Mouse (Mus musculus): ENCODE data around the gene Eif1. TPM values are rescaled to one million over a fixed set of nuclear protein-coding genes. Genes with fewer than 3 reads are reported as not detected.

Eif1 gene
- polyA plus RNA-seq, 1 experiment from 2014 or later = 1,791 TPM

DNA sequence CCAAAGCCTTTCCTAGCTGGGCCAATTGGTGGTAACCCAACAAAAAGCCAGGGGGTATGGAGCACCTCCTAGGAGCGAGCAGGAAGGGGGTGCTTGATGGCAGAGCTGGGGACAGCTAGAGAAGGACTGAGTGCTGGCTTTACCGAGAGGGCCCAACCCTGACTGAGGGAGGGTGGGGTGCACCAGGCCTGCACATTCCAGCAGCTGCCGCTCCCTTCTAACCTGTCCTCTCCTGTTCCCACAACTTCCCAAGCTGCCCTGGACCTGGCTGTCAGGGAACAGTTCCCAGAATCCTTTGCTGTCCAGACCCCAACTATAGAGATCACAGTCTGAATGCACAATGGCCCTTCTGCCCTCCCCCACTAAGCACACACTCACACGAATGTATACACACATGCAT, 34.7 kb upstream of the Eif1 start:
- no peaks in the 10 kb centered on the region for H3K36me3 ChIP-seq (ENCODE audit: control insufficient read depth, insufficient read depth, low read length)
- H3K4me1 ChIP-seq (replicated peaks; ENCODE audit: control insufficient read depth, insufficient read depth, low read length) = 0 out of 2 replicates have a peak, but pooled peaks cover 2% of the 10 kb centered on the region
- ATAC-seq (replicated peaks; ENCODE audit: low FRiP score) (no peak), DNase-seq (ENCODE audit: low spot score) (no peak)
- no peaks in the 10 kb centered on the region for H3K9me3 ChIP-seq (ENCODE audit: control insufficient read depth, low read length)
- 73% methylated on average over 4 of the region's 4 CpGs for WGBS
- no peak overlapping the region for H3K4me2 ChIP-seq (ENCODE audit: low read depth, low read length, severe bottlenecking)
- H3K27me3 ChIP-seq (ENCODE audit: control insufficient read depth, insufficient read depth, low read length) = no peaks in the 10 kb centered on the region
- no peak overlapping the region for H3K9ac ChIP-seq (ENCODE audit: low read length)
- no peak overlapping the region for H3K4me3 ChIP-seq (ENCODE audit: low read depth, low read length)
- no peak overlapping the region for H3K27ac ChIP-seq (ENCODE audit: low read depth, low read length)

GRCm38 (mm10) chr11:100287024-100287423, 32.7 kb upstream of the Eif1 start:
- WGBS = 31% methylated on average over 10 of the region's 10 CpGs
- Histone ChIP-seq H3K27ac (ENCODE audit: low read depth, low read length) (no peak overlapping the region), H3K4me3 (ENCODE audit: low read depth, low read length) (no peak overlapping the region), H3K27me3 (ENCODE audit: control insufficient read depth, insufficient read depth, low read length) (no peaks in the 10 kb centered on the region), H3K9ac (ENCODE audit: low read length) (no peak overlapping the region), H3K36me3 (ENCODE audit: control insufficient read depth, insufficient read depth, low read length) (no peaks in the 10 kb centered on the region), H3K4me1 (replicated peaks; ENCODE audit: control insufficient read depth, insufficient read depth, low read length) (peaks cover 5% of the 10 kb centered on the region; the same call in 1 of the 2 replicates), H3K9me3 (ENCODE audit: control insufficient read depth, low read length) (no peaks in the 10 kb centered on the region), H3K4me2 (ENCODE audit: low read depth, low read length, severe bottlenecking) (no peak overlapping the region)
- no peak for ATAC-seq (replicated peaks; ENCODE audit: low FRiP score)
- DNase-seq (ENCODE audit: low spot score) = no peak

- H3K4me2 ChIP-seq (ENCODE audit: low read depth, low read length, severe bottlenecking) = no peak overlapping the region
- DNase-seq (ENCODE audit: low spot score) (no peak), ATAC-seq (replicated peaks; ENCODE audit: low FRiP score) (no peak)
- H3K27ac ChIP-seq (ENCODE audit: low read depth, low read length) = no peak overlapping the region
- no peaks in the 10 kb centered on the region for H3K27me3 ChIP-seq (ENCODE audit: control insufficient read depth, insufficient read depth, low read length)
- peaks cover 5% of the 10 kb centered on the region; the same call in 1 of the 2 replicates for H3K4me1 ChIP-seq (replicated peaks; ENCODE audit: control insufficient read depth, insufficient read depth, low read length)
- no peak overlapping the region for H3K9ac ChIP-seq (ENCODE audit: low read length)
- H3K9me3 ChIP-seq (ENCODE audit: control insufficient read depth, low read length) = no peaks in the 10 kb centered on the region
- WGBS = 87% methylated on average over 6 of the region's 6 CpGs
- H3K4me3 ChIP-seq (ENCODE audit: low read depth, low read length) = no peak overlapping the region
- H3K36me3 ChIP-seq (ENCODE audit: control insufficient read depth, insufficient read depth, low read length) = no peaks in the 10 kb centered on the region
These were observed 30.7 kb upstream of the Eif1 start for GRCm38 (mm10) chr11:100288942-100289341.

- Histone ChIP-seq H3K9ac (ENCODE audit: low read length) (no peak overlapping the region), H3K4me1 (replicated peaks; ENCODE audit: control insufficient read depth, insufficient read depth, low read length) (peaks cover 5% of the 10 kb centered on the region; the same call in 1 of the 2 replicates), H3K27me3 (ENCODE audit: control insufficient read depth, insufficient read depth, low read length) (no peaks in the 10 kb centered on the region), H3K36me3 (ENCODE audit: control insufficient read depth, insufficient read depth, low read length) (no peaks in the 10 kb centered on the region), H3K4me2 (ENCODE audit: low read depth, low read length, severe bottlenecking) (no peak overlapping the region), H3K9me3 (ENCODE audit: control insufficient read depth, low read length) (no peaks in the 10 kb centered on the region), H3K27ac (ENCODE audit: low read depth, low read length) (0 out of 2 replicates have a peak overlapping the region, but pooled peaks have one; percentile 18), H3K4me3 (ENCODE audit: low read depth, low read length) (no peak overlapping the region)
- ATAC-seq (replicated peaks; ENCODE audit: low FRiP score) (no peak), DNase-seq (ENCODE audit: low spot score) (no peak)
- 46% methylated on average over 5 of the region's 5 CpGs for WGBS
These were observed 29.4 kb upstream of the Eif1 start for GRCm38 (mm10) chr11:100290235-100290634.

GRCm38 (mm10) chr11:100292884-100293283, 26.8 kb upstream of the Eif1 start:
- no peaks in the 10 kb centered on the region for H3K9me3 ChIP-seq (ENCODE audit: control insufficient read depth, low read length)
- DNase-seq (ENCODE audit: low spot score) (no peak), ATAC-seq (replicated peaks; ENCODE audit: low FRiP score) (peak; percentile 35; the same call in 1 of the 2 replicates)
- H3K27ac ChIP-seq (ENCODE audit: low read depth, low read length) = no peak overlapping the region
- no peaks in the 10 kb centered on the region for H3K36me3 ChIP-seq (ENCODE audit: control insufficient read depth, insufficient read depth, low read length)
- H3K4me3 ChIP-seq (ENCODE audit: low read depth, low read length) = no peak overlapping the region
- no peak overlapping the region for H3K9ac ChIP-seq (ENCODE audit: low read length)
- peaks cover 2% of the 10 kb centered on the region; the same call in 1 of the 2 replicates for H3K4me1 ChIP-seq (replicated peaks; ENCODE audit: control insufficient read depth, insufficient read depth, low read length)
- H3K27me3 ChIP-seq (ENCODE audit: control insufficient read depth, insufficient read depth, low read length) = no peaks in the 10 kb centered on the region
- WGBS = 51% methylated on average over 6 of the region's 6 CpGs
- no peak overlapping the region for H3K4me2 ChIP-seq (ENCODE audit: low read depth, low read length, severe bottlenecking)

GRCm38 (mm10) chr11:100295308-100295707, 24.4 kb upstream of the Eif1 start:
- Histone ChIP-seq H3K27ac (ENCODE audit: low read depth, low read length) (no peak overlapping the region), H3K27me3 (ENCODE audit: control insufficient read depth, insufficient read depth, low read length) (no peaks in the 10 kb centered on the region), H3K4me1 (replicated peaks; ENCODE audit: control insufficient read depth, insufficient read depth, low read length) (peaks cover 5% of the 10 kb centered on the region; the same call in 1 of the 2 replicates), H3K9me3 (ENCODE audit: control insufficient read depth, low read length) (no peaks in the 10 kb centered on the region), H3K4me2 (ENCODE audit: low read depth, low read length, severe bottlenecking) (no peak overlapping the region), H3K4me3 (ENCODE audit: low read depth, low read length) (no peak overlapping the region), H3K9ac (ENCODE audit: low read length) (no peak overlapping the region), H3K36me3 (ENCODE audit: control insufficient read depth, insufficient read depth, low read length) (no peaks in the 10 kb centered on the region)
- ATAC-seq (replicated peaks; ENCODE audit: low FRiP score) (peak; percentile 42; the same call in 1 of the 2 replicates), DNase-seq (ENCODE audit: low spot score) (peak; percentile 94)
- WGBS = 5% methylated on average over 10 of the region's 10 CpGs

DNA sequence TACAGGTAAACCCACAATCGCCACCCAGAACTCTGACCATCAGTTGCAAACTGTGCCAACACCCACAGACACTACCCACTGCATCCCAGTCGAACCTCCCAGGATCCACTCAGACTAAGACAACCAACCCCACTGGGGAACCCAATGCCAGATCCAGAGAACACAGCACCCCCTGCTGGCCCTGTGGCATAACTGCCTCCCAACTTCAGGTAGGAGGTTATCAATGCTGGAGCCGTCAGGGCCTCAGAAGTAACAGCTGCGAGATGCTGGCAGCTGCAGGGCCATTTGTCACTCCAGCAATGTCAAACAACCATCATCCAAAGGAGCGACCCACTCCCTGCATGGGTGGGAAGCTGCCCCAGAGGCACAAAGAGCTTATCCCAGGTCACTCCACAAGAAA, 21.9 kb upstream of the Eif1 start:
- Histone ChIP-seq H3K27ac (ENCODE audit: low read depth, low read length) (no peak overlapping the region), H3K9ac (ENCODE audit: low read length) (no peak overlapping the region), H3K4me1 (replicated peaks; ENCODE audit: control insufficient read depth, insufficient read depth, low read length) (peaks cover 3% of the 10 kb centered on the region; the same call in 1 of the 2 replicates), H3K9me3 (ENCODE audit: control insufficient read depth, low read length) (no peaks in the 10 kb centered on the region), H3K4me3 (ENCODE audit: low read depth, low read length) (no peak overlapping the region), H3K4me2 (ENCODE audit: low read depth, low read length, severe bottlenecking) (no peak overlapping the region), H3K27me3 (ENCODE audit: control insufficient read depth, insufficient read depth, low read length) (no peaks in the 10 kb centered on the region), H3K36me3 (ENCODE audit: control insufficient read depth, insufficient read depth, low read length) (no peaks in the 10 kb centered on the region)
- DNase-seq (ENCODE audit: low spot score) (no peak), ATAC-seq (replicated peaks; ENCODE audit: low FRiP score) (no peak)
- WGBS = 49% methylated on average over 5 of the region's 5 CpGs

- peak overlapping the region; percentile 32; the same call in 1 of the 2 replicates for H3K4me2 ChIP-seq (ENCODE audit: low read depth, low read length, severe bottlenecking)
- ATAC-seq (replicated peaks; ENCODE audit: low FRiP score) (peak; percentile 50), DNase-seq (ENCODE audit: low spot score) (peak; percentile 93)
- no peak overlapping the region for H3K4me3 ChIP-seq (ENCODE audit: low read depth, low read length)
- WGBS = 20% methylated on average over 18 of the region's 18 CpGs
- no peaks in the 10 kb centered on the region for H3K9me3 ChIP-seq (ENCODE audit: control insufficient read depth, low read length)
- no peak overlapping the region for H3K9ac ChIP-seq (ENCODE audit: low read length)
- no peaks in the 10 kb centered on the region for H3K36me3 ChIP-seq (ENCODE audit: control insufficient read depth, insufficient read depth, low read length)
- 0 out of 2 replicates have a peak, but pooled peaks cover 3% of the 10 kb centered on the region for H3K4me1 ChIP-seq (replicated peaks; ENCODE audit: control insufficient read depth, insufficient read depth, low read length)
- H3K27ac ChIP-seq (ENCODE audit: low read depth, low read length) = no peak overlapping the region
- H3K27me3 ChIP-seq (ENCODE audit: control insufficient read depth, insufficient read depth, low read length) = no peaks in the 10 kb centered on the region
These were observed 21.2 kb upstream of the Eif1 start for GRCm38 (mm10) chr11:100298274-100299036.

Data from forebrain, embryonic 11.5 days (tissue).